Mouse (Mus musculus) kidney, adult 11 months (tissue): ENCODE data around the gene Nrgn.

Source experiments
- DNase-seq: peaks from one replicate; pipeline ENCODE4 v3.0.0; 2022

The Nrgn gene

GRCm38 (mm10) chr9:37552536-37553293, at the start of gene Nrgn:
Gene Nrgn, minus strand, starts transcription at chr9:37552904.
- peak; percentile 78 for DNase-seq

- DNase-seq, result no peak
Observed at GRCm38 (mm10) chr9:37600538-37601205, 48.0 kb upstream of the Nrgn start.

- DNase-seq, result no peak
Observed at GRCm38 (mm10) chr9:37598637-37599036, 45.9 kb upstream of the Nrgn start.

DNA sequence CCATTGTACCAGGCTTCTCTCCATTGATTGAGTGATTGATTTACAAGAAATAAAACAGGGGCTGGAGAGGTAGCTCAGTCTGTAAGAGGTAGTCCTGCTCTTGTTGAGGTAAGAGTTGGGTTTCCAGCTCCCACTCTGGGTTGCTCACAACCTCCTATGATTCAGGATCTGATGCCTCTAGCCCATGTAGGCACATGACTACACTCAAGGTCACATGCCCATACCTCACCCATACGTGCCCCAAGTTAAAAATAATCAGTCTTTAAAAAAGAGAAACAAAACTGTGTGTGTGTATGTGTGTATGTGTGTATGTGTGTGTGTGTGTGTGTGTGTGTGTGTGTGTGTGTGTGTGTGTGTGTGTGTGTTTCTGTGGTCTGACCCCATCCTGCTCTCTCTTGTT, 42.9 kb upstream of the Nrgn start:
- no peak for DNase-seq

DNA sequence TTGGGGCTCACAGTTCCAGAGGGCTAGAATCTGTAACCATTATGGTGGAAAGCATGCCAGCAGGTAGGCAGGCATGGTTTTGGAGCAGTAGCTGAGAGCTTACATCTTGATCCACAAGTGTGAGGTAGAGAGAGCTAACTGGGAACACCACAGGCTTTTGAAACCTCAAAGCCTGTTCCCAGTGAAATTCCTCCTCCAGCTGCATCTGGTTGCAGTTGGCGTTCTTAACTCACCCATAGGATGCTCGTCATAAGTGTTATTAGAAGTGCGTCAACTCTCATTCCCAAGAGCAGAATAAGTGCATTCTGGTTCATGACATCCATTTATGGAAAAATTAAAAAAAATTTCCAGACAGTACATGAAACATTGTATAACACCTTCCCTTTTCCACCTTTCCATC, 41.0 kb upstream of the Nrgn start:
- no peak for DNase-seq

DNA sequence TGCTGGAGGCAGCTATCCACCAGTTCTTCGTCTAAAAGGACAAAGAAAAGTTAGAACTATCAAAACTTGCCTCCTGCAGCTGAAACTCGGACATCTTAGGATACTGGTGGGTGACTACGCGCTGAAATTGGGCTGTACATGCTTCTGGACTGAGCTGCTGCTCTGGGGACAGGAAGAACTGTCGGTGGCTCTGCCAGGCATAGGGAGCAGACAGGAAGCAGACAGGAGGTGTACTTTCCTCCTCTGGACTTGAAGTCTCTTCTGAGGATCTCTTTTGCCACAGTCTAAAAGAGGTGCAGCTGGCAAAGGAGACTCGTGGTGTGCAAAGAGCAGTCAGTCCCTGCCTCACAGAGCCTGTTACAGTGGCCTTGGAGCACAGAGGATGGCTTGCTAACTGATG, 39.9 kb upstream of the Nrgn start:
- DNase-seq, result no peak

DNA sequence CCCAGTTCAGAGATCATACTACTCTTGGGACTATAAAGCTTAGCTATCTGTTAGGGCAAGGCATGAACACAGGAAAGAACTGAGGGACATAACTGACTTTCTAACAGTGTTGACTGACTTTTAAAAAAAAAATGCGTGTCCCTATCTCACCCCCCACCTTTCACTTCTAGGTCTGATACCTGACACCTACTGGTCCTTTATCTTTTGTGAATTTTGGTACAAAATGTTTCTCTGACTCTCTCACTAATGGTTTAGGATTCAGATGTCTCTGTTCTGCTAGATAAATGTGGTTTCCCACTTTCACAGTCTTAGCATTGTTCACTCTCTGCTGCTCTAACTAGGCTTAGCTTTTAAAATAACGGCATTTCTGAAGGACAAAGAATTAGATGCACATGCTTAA, 39.3 kb upstream of the Nrgn start:
- no peak for DNase-seq

- no peak for DNase-seq
Observed at GRCm38 (mm10) chr9:37590381-37590780, 37.7 kb upstream of the Nrgn start.

DNA sequence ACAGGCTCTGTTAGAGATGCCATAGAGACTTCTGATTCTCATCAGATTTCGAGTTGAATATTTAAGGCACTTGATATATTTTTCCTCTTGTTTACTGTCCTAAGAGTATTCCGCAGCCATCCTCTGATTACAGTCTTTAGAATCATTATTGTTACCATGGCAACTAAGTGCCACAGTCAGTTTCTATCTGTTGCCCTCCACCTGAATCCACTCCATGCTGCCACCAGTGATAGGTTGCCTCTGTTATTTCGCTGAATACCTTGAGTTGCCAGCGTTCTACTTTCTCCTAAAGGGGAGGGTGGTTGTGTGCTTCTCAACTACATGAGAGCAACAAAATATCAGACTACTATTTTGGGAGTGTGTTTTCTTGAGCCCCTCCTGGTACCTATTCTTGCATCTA, 34.0 kb upstream of the Nrgn start:
- DNase-seq, result no peak

GRCm38 (mm10) chr9:37583594-37583993, 30.9 kb upstream of the Nrgn start:
- no peak for DNase-seq

- DNase-seq, result no peak
Observed at GRCm38 (mm10) chr9:37576436-37576930, 23.8 kb upstream of the Nrgn start.

DNA sequence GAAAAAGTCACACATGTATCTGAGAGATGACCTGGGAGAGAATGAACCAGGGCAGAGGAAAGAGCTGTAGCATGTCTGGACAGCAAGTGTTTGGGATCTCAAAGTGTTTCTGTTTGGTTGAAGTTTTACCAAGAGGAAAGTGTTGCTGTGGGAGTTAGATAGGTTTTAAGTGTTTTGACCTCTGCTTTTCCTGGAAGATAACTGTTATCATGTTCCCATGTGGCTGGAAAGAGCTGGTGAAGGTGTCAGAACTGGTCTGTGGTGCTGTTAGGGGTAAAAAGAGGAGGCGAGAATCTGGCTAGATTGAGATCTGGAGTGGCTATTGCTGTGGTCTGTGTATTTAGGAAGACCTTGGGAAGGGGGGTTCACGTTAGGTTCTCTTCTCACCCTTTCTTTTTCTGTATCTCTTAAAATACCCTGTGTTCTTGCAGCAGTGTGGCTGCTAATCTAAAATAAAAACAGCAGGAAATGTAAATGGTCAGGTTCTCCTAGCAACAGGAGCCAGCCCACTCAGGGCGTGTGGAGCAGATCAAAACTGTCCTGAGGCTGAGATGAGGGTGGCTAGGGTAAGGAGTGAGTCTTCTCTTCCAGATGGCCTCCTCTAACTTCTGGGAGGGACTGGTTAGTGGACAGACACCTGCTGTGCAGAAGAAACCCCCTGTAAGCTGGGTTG, 19.6 kb upstream of the Nrgn start:
- no peak for DNase-seq

DNA sequence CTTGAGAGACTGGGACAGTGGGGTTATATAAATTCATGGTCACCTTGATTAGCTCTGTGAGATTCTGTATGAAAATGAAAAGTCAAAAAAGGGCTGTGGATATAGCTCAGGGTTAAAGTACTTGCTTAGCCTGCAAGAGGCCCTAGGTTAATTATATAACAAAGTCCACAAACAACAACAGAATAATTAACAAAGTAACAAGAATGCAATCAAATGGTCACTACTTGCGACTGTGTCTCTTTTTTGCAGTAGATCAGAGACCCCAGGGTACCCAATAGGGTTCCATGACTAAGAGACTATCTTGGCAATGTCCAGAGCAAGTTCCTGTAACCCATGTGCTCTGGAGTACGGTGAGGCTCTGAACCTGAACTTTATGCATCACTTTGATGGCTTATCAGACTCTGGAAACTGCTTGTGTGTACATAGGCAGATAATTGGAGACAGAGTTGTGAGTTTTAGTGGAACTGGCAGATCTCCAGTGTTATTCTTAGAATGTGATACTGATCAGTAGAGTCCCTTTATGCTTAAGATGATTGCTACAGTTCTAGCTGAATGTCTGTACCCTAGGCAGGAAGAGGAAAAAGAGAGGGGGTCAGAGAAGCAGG, 16.6 kb upstream of the Nrgn start:
- DNase-seq, result peak; percentile 6

DNA sequence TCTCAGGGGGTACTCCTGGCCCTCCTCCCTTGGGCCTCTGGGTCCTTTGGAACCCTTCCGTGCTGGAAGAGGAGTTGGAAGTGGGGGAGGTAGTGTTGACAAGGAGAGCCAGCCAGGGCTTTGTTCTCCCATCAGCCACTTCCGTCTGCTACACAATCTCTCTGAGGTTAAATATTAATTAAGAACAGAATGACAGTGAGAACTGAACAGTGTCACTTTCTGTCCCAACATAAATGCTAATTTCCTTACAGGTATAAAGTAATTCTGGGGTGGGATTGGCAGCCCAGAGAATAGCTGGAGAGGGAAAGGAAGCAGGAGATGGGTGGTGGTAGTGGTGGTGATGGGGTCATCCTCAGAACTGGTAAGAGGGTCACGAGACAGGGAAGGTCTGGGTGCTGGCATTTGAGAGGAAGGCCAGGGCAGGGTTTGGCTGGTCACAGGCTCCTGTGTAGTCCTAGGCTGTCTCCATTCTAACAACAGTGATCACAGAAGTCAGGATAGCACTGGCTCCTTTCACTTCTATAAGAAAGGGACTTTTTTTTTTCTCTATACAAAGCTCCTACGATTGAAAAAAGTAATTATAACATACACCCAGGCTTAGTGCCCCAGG, 16.0 kb upstream of the Nrgn start:
- peak; percentile 33 for DNase-seq

GRCm38 (mm10) chr9:37567892-37568604, 15.3 kb upstream of the Nrgn start:
- peak; percentile 16 for DNase-seq

- DNase-seq, result no peak
Observed at GRCm38 (mm10) chr9:37567454-37567853, 14.8 kb upstream of the Nrgn start.

DNA sequence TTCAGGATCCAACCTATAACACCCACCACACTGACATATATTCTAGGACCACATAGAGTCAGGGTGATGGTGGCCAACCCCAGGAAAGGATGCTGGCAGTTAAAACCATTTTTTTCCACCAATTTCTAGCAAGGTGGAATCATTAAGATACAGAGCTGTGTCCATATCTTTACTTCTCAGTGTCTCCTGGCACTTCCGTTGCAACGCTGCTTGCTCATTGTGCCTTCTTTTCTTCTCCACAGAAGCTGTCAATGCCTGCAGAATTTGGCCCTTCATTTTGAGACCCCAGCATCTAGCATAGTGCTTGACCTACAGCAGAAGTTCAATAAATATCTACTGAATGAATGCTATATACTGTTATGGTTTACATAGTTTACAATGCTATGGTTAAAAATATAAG, 14.3 kb upstream of the Nrgn start:
- no peak for DNase-seq

GRCm38 (mm10) chr9:37563805-37564204, 11.1 kb upstream of the Nrgn start:
- no peak for DNase-seq

- no peak for DNase-seq
Observed at GRCm38 (mm10) chr9:37560617-37561016, 7.9 kb upstream of the Nrgn start.

DNA sequence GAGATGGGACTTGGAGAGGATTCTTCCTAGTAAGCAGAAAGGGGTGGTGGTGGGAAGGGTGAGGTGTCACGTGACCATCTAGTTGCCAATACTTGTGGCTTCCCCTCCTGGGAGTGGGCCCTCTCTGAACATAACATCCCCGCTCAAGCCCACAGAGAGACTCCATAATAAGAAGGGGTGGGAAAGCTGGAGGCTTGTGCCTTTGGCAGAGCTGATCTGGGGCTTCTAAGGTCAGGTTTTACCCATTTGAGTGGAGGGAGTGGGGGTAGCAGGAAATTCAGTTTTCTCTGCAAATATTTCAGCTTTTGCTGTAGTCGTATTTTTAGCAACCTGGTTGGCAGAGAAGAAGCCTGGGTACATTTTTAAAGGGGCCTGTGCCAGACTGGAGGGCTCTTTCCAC, 3.7 kb upstream of the Nrgn start:
- DNase-seq, result no peak

DNA sequence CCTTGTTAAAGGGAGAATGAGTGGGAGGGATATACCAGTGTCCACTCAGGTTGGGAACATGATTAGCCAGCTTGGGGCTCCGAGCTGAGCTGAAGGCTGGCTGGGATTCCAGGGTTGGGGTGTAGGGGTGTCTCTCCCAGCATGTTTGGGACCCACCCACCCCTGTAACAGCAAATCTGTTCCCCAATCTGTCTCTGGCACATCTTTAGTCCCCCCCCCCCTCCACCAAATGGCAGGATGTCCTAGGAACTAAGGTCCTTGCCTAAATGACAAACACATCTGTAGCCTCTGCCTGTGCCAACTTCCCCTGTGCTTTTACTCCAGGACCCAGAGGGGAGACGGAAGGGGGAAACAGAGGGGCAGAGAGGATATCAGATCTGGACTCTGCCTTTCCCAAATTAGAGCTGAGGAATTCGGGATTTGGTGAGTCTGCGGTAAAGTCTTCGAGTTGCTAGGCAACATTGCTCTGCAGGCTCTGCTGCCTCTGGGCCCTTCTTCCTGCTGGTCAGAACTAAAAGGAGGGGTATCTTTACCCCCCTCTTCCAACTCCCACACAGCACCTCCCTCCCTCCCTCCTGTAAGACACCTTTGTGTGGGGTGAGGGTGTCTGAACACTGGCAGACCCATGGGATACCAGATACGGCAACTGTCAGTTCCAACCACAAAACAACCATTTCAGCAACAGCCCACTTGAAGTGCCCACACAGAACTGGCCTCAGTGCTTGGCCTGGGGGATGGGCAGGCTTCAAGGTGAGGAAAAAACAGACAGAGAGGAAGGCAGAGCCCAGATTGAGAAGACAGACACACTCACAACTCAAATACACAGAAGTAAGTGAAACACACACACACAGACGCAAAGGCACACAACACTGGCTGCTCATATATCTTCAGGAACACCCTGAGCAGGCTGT, 2.4 kb upstream of the Nrgn start, which contains the start of gene Siae:
Gene Siae, plus strand, starts transcription at position 861 of the 911 bp plus-strand sequence.
- no peak for DNase-seq
